Mouse (Mus musculus): ENCODE data around the gene Syt8. TPM values are rescaled to one million over a fixed set of nuclear protein-coding genes. Genes with fewer than 3 reads are reported as not detected.

Gene Syt8
- total and polyA plus RNA-seq, 3 experiments = not detected

- Histone ChIP-seq H3K4me3 (no peak overlapping the region), H3K9ac (ENCODE audit: low read depth, low read length) (no peak overlapping the region), H3K79me2 (replicated peaks; ENCODE audit: control insufficient read depth, insufficient read depth, low read length) (no peaks in the 10 kb centered on the region), H3K27me3 (ENCODE audit: control insufficient read depth, insufficient read depth, low read length) (no peaks in the 10 kb centered on the region), H3K36me3 (ENCODE audit: control insufficient read depth, insufficient read depth, low read length) (no peaks in the 10 kb centered on the region), H3K27ac (no peak overlapping the region), H3K4me1 (ENCODE audit: control insufficient read depth, insufficient read depth, low read length) (peaks cover 3% of the 10 kb centered on the region)
- WGBS = 27% methylated on average over 19 of the region's 19 CpGs
- TF ChIP-seq POLR2A (IDR thresholded peaks at IDR 0.05; ENCODE audit: insufficient read depth, low read depth, low read length) (no peak), EP300 (IDR thresholded peaks at IDR 0.05; ENCODE audit: insufficient read depth, low read depth, low read length) (no peak), CTCF (IDR thresholded peaks at IDR 0.05) (no peak)
- intact Hi-C loops (cut with DNase I) = loop anchor here (5.0 kb wide), 1 partner anchor 244 kb away; no protein-coding TSS in a partner anchor
- DNase-seq = no peak
Measured at GRCm38 (mm10) chr7:142433623-142434022, 1.0 kb upstream of the Syt8 start.

DNA sequence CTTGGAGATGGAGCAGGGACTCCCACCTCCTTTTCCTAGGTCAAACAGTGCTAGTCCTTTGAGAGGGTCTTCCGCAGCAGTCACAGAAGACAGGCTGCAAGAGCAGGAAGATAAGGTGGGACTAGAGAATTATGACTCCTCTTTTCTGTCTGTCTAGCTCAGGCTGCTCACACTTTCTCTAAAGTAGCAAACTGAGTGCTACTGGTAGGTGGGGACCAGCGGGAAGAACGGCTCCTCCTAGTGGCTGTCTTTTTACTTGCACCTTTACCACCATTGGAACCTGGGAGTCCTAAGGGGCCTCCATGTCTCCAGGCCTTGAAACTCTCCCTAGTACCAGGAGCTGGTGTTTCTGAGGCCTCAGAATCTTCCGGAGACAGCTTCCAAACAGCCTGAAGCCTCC, 874 bp downstream of the Syt8 start:
- Histone ChIP-seq H3K27me3 (ENCODE audit: control insufficient read depth, insufficient read depth, low read length) (no peaks in the 10 kb centered on the region), H3K9ac (ENCODE audit: low read depth, low read length) (no peak overlapping the region), H3K4me1 (ENCODE audit: control insufficient read depth, insufficient read depth, low read length) (peaks cover 3% of the 10 kb centered on the region), H3K4me3 (no peak overlapping the region), H3K36me3 (ENCODE audit: control insufficient read depth, insufficient read depth, low read length) (no peaks in the 10 kb centered on the region), H3K79me2 (replicated peaks; ENCODE audit: control insufficient read depth, insufficient read depth, low read length) (no peaks in the 10 kb centered on the region), H3K27ac (no peak overlapping the region)
- 19% methylated on average over 4 of the region's 4 CpGs for WGBS
- no peak for TF ChIP-seq POLR2A (IDR thresholded peaks at IDR 0.05; ENCODE audit: insufficient read depth, low read depth, low read length)
- peak; percentile 95 for TF ChIP-seq CTCF (IDR thresholded peaks at IDR 0.05)
- peak; percentile 83 for TF ChIP-seq EP300 (IDR thresholded peaks at IDR 0.05; ENCODE audit: insufficient read depth, low read depth, low read length)
- DNase-seq = peak; percentile 62
- intact Hi-C loops (cut with DNase I) = loop anchor here (1.0 kb wide), 3 partner anchors 75 to 119 kb away; no protein-coding TSS in a partner anchor

- H3K36me3 ChIP-seq (ENCODE audit: control insufficient read depth, insufficient read depth, low read length) = no peaks in the 10 kb centered on the region
- no peak overlapping the region for H3K27ac ChIP-seq
- WGBS = 88% methylated on average over 5 of the region's 5 CpGs
- no peaks in the 10 kb centered on the region for H3K27me3 ChIP-seq (ENCODE audit: control insufficient read depth, insufficient read depth, low read length)
- no peak overlapping the region for H3K9ac ChIP-seq (ENCODE audit: low read depth, low read length)
- peaks cover 5% of the 10 kb centered on the region for H3K4me1 ChIP-seq (ENCODE audit: control insufficient read depth, insufficient read depth, low read length)
- intact Hi-C loops (cut with DNase I) = no loop called here
- H3K4me3 ChIP-seq = no peak overlapping the region
- H3K79me2 ChIP-seq (replicated peaks; ENCODE audit: control insufficient read depth, insufficient read depth, low read length) = no peaks in the 10 kb centered on the region
- DNase-seq = no peak
- TF ChIP-seq POLR2A (IDR thresholded peaks at IDR 0.05; ENCODE audit: insufficient read depth, low read depth, low read length) (no peak), EP300 (IDR thresholded peaks at IDR 0.05; ENCODE audit: insufficient read depth, low read depth, low read length) (no peak), CTCF (IDR thresholded peaks at IDR 0.05) (0 out of 2 replicates have a peak, but pooled peaks have one; percentile 23)
Measured at GRCm38 (mm10) chr7:142437324-142437723, 2.7 kb downstream of the Syt8 start.

DNA sequence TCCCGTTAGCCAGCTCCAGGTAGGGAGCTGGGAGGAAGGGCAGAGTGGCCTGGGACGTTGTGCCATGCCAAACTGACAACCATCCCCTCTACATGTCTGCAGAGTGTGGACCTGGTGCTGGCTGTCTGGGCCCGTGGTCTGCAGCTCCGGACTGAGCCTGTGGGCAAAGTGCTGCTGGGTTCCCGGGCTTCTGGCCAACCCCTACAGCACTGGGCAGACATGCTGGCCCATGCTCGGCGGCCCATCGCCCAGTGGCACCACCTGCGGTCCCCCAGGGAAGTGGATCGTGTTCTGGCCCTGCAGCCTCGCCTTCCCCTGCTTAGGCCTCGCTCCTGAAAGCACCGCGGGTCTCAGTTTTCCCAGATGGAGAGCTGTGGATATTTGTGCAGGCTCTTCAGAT, 5.3 kb downstream of the Syt8 start:
- WGBS = 81% methylated on average over 14 of the region's 14 CpGs
- no peak overlapping the region for H3K27ac ChIP-seq
- H3K4me1 ChIP-seq (ENCODE audit: control insufficient read depth, insufficient read depth, low read length) = peaks cover 5% of the 10 kb centered on the region
- H3K36me3 ChIP-seq (ENCODE audit: control insufficient read depth, insufficient read depth, low read length) = no peaks in the 10 kb centered on the region
- H3K9ac ChIP-seq (ENCODE audit: low read depth, low read length) = no peak overlapping the region
- H3K79me2 ChIP-seq (replicated peaks; ENCODE audit: control insufficient read depth, insufficient read depth, low read length) = no peaks in the 10 kb centered on the region
- intact Hi-C loops (cut with DNase I) = loop anchor here (1.0 to 5.0 kb wide), 3 partner anchors 37 to 141 kb away; no protein-coding TSS in a partner anchor
- peak in 1 of 2 experiments; percentile 17 for DNase-seq
- H3K4me3 ChIP-seq = no peak overlapping the region
- no peaks in the 10 kb centered on the region for H3K27me3 ChIP-seq (ENCODE audit: control insufficient read depth, insufficient read depth, low read length)
- TF ChIP-seq POLR2A (IDR thresholded peaks at IDR 0.05; ENCODE audit: insufficient read depth, low read depth, low read length) (no peak), EP300 (IDR thresholded peaks at IDR 0.05; ENCODE audit: insufficient read depth, low read depth, low read length) (no peak), CTCF (IDR thresholded peaks at IDR 0.05) (no peak)

- no peak overlapping the region for H3K9ac ChIP-seq (ENCODE audit: low read depth, low read length)
- DNase-seq = peak; percentile 62 to 71
- 56% methylated on average over 5 of the region's 5 CpGs for WGBS
- H3K4me3 ChIP-seq = no peak overlapping the region
- no peaks in the 10 kb centered on the region for H3K27me3 ChIP-seq (ENCODE audit: control insufficient read depth, insufficient read depth, low read length)
- no peaks in the 10 kb centered on the region for H3K36me3 ChIP-seq (ENCODE audit: control insufficient read depth, insufficient read depth, low read length)
- H3K79me2 ChIP-seq (replicated peaks; ENCODE audit: control insufficient read depth, insufficient read depth, low read length) = no peaks in the 10 kb centered on the region
- peak; percentile 63; the same call in 1 of the 2 replicates for TF ChIP-seq EP300 (IDR thresholded peaks at IDR 0.05; ENCODE audit: insufficient read depth, low read depth, low read length)
- no peak for TF ChIP-seq POLR2A (IDR thresholded peaks at IDR 0.05; ENCODE audit: insufficient read depth, low read depth, low read length)
- peak; percentile 84 for TF ChIP-seq CTCF (IDR thresholded peaks at IDR 0.05)
- H3K27ac ChIP-seq = no peak overlapping the region
- intact Hi-C loops (cut with DNase I) = loop anchor here (1.0 to 5.0 kb wide), 3 partner anchors 37 to 140 kb away; no protein-coding TSS in a partner anchor
- peaks cover 3% of the 10 kb centered on the region; the same call in 1 of the 2 replicates for H3K4me1 ChIP-seq (ENCODE audit: control insufficient read depth, insufficient read depth, low read length)
Measured at GRCm38 (mm10) chr7:142440657-142441114, 6.0 kb downstream of the Syt8 start.

- no peaks in the 10 kb centered on the region for H3K36me3 ChIP-seq (ENCODE audit: control insufficient read depth, insufficient read depth, low read length)
- no peak within 1 kb of the TSS for H3K4me3 ChIP-seq
- no peak within 1 kb of the TSS for H3K9ac ChIP-seq (ENCODE audit: low read depth, low read length)
- H3K79me2 ChIP-seq (replicated peaks; ENCODE audit: control insufficient read depth, insufficient read depth, low read length) = no peaks in the 10 kb centered on the region
- peak in 1 of 2 experiments; percentile 28 for DNase-seq
- no peak for TF ChIP-seq CTCF (IDR thresholded peaks at IDR 0.05)
- no peak for TF ChIP-seq POLR2A (IDR thresholded peaks at IDR 0.05; ENCODE audit: insufficient read depth, low read depth, low read length)
- TF ChIP-seq EP300 (IDR thresholded peaks at IDR 0.05; ENCODE audit: insufficient read depth, low read depth, low read length) = no peak
- H3K27me3 ChIP-seq (ENCODE audit: control insufficient read depth, insufficient read depth, low read length) = no peaks in the 10 kb centered on the region
- H3K4me1 ChIP-seq (ENCODE audit: control insufficient read depth, insufficient read depth, low read length) = peaks cover 3% of the 10 kb centered on the region; the same call in 1 of the 2 replicates
- intact Hi-C loops (cut with DNase I) = loop anchor here (2.0 to 5.0 kb wide), 2 partner anchors 36 to 139 kb away; no protein-coding TSS in a partner anchor
- 89% methylated on average over 9 of the region's 9 CpGs for WGBS
- no peak within 1 kb of the TSS for H3K27ac ChIP-seq
Measured at GRCm38 (mm10) chr7:142441585-142441984, 6.9 kb downstream of the Syt8 start, which contains the start of gene Tnni2. Gene Tnni2, plus strand, starts transcription at chr7:142441808.
